Comparison of ENCODE assay signal across 12 mouse cellular contexts in genomic region chr1:39450069-39450728, GRCm38 (mm10). TPM values are rescaled to one million over a fixed set of nuclear protein-coding genes. Genes with fewer than 3 reads are reported as not detected.
DNase-seq lines count a peak whose midpoint lies in the region; ATAC-seq and TF ChIP-seq lines count a peak whose summit lies in the region.
"Had no signal": no experiment of that assay in that cellular context is flagged by ENCODE, and none has a peak within 500 bp of the region (broad histone marks: within the 10 kb centered on the region; RNA-seq: fewer than 3 reads in every experiment).

No protein-coding gene starts in this region.

- H3K9ac ChIP-seq in heart, embryonic 15.5 days: 0 out of 2 replicates have a peak overlapping the region, but pooled peaks have one; percentile 8
- H3K9ac ChIP-seq: hindbrain, embryonic 14.5 days; lung, embryonic 14.5 days had no signal

- intact Hi-C loops in heart, postnatal 25 days (cut with DNase I): no loop called here

- no peak for TF ChIP-seq CTCF in olfactory bulb, adult 2 months (IDR thresholded peaks at IDR 0.05; ENCODE audit: insufficient read depth, low read depth, low read length)

- H3K36me3 ChIP-seq in heart, embryonic 15.5 days: no peaks in the 10 kb centered on the region

- DNase-seq in heart, postnatal 25 days (ENCODE audit: low spot score): no peak
- peak; percentile 69 for DNase-seq in brain, adult 2 months (ENCODE audit: low read depth, low spot score)
- DNase-seq in frontal cortex, postnatal 10 days (ENCODE audit: low spot score in 2 of 2): no peak
- DNase-seq in cerebellum, postnatal 10 days: no peak
- DNase-seq in spleen, postnatal 36 days (ENCODE audit: low spot score in 2 of 2): no peak
- DNase-seq: layer of hippocampus, adult 9-11 months; lung, embryonic 14.5 days had no signal

- no peaks in the 10 kb centered on the region for H3K9me3 ChIP-seq in heart, embryonic 15.5 days (replicated peaks)

- 0 out of 2 replicates have a peak, but pooled peaks have one; percentile 10 for ATAC-seq in heart, embryonic 15.5 days (replicated peaks; ENCODE audit: insufficient number of reproducible peaks, insufficient read depth, low FRiP score, low read depth)
- ATAC-seq in hematopoietic stem cell, adult 5-6 weeks (replicated peaks in 1 of 2; ENCODE audit: insufficient read depth in 1 of 2, low FRiP score in 2 of 2, low TSS enrichment in 1 of 2, low read depth in 1 of 2, poor library complexity in 2 of 2, severe bottlenecking in 2 of 2): peak; percentile 35 to 47; a peak in 2 of 4 replicates

- no peak overlapping the region for H3K4me3 ChIP-seq in heart, embryonic 15.5 days
- no peak overlapping the region for H3K4me3 ChIP-seq in olfactory bulb, adult 2 months (ENCODE audit: insufficient read depth, low read depth, low read length)

- H3K4me1 ChIP-seq in heart, embryonic 15.5 days (replicated peaks): peaks cover 79% of the 10 kb centered on the region
- peaks cover 41% of the 10 kb centered on the region for H3K4me1 ChIP-seq in olfactory bulb, adult 2 months (ENCODE audit: control insufficient read depth, insufficient read depth, low read length)

- peak overlapping the region; percentile 56 for H3K27ac ChIP-seq in heart, embryonic 15.5 days
- peak overlapping the region; percentile 74; the same call in 1 of the 2 replicates for H3K27ac ChIP-seq in olfactory bulb, adult 2 months (ENCODE audit: insufficient read depth, low read depth, low read length)
- H3K27ac ChIP-seq: hindbrain, embryonic 14.5 days had no signal

- 57% methylated on average over 6 of the region's 6 CpGs for WGBS in heart, embryonic 15.5 days
- 46% methylated on average over 6 of the region's 6 CpGs for WGBS in olfactory bulb, adult 2 months

- H3K27me3 ChIP-seq in heart, embryonic 15.5 days: no peaks in the 10 kb centered on the region
- H3K27me3 ChIP-seq: CH12.LX had no signal

- H3K4me2 ChIP-seq in heart, embryonic 15.5 days: 0 out of 2 replicates have a peak overlapping the region, but pooled peaks have one; percentile 25
- H3K4me2 ChIP-seq: hindbrain, embryonic 14.5 days; lung, embryonic 14.5 days had no signal

- no peak for TF ChIP-seq POLR2A in olfactory bulb, adult 2 months (IDR thresholded peaks at IDR 0.05; ENCODE audit: insufficient read depth, low read depth, low read length)

RNA-seq across cellular contexts. Expression of gene Tbc1d8, which starts 28.4 kb away (rescaled TPM):
- 10.4 and 12.8 TPM in 2 replicates for polyA plus RNA-seq in heart, embryonic 15.5 days (2015; fragmentation: Nextera tagmentation; extraction: Ambion mirVana)
- total RNA-seq in heart, postnatal 25 days (2021): 1 to 10 TPM; 5.6 to 6.3 TPM
- total RNA-seq in hematopoietic stem cell, adult 5-6 weeks (2017): 8.6 and 14.8 TPM in 2 replicates
- not detected in 2 replicates for polyA plus RNA-seq in olfactory bulb, adult 2 months (2012; ENCODE audit: insufficient read depth, insufficient read length, low replicate concordance, missing spikeins)
